Mouse (Mus musculus): ENCODE measurements around the gene Hrasls5. TPM values are rescaled to one million over a fixed set of nuclear protein-coding genes. Genes with fewer than 3 reads are reported as not detected.

The Hrasls5 gene
- not detected for polyA plus RNA-seq (2014; fragmentation: Illumina TruSeq; extraction: RNeasy Lipid Tissue Mini Kit (QIAGEN cat#74804); ENCODE audit: low read depth, low replicate concordance)

DNA sequence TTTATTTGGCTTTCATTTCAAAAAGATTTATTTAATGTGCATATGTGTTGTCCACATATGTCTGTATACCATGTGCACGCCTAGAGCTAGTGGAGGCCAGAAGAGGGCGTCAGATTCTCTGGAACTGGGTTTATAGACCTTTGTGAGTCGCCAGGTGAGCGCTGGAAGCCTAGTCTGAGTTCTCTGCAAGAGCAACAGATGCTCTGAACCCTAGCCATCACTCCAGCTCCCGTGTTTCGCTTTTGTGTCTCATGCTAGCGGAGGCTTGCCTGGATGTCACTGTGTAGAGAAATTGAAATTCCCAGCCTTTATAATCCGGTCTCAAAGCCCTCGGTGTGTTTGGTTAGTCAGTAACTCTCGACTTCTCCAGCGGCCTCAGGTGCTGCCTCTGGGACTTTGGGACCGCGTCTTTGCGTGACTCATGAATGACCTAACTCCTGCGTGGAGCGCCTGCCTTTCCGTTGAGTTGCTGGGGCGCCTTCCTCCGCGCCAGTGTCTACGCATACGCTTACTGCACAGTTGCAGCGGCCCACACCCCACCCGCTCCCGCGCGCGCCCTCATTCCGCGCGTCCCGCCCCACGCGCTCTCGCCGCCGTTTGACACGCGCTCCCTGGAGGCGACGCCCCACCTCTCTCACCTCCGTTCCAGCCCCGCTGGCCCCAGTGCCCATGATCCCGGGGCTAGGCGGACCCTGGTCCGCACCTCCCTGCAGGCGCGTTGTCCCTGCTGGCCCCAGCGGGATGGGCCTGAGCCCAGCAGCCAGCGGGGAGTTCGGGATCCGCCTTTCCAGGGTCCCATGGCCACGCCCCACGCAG is at the start of gene Hrasls5:
TSS of gene Hrasls5 (plus strand) at position 600 of the 816 bp plus-strand sequence.

DNA sequence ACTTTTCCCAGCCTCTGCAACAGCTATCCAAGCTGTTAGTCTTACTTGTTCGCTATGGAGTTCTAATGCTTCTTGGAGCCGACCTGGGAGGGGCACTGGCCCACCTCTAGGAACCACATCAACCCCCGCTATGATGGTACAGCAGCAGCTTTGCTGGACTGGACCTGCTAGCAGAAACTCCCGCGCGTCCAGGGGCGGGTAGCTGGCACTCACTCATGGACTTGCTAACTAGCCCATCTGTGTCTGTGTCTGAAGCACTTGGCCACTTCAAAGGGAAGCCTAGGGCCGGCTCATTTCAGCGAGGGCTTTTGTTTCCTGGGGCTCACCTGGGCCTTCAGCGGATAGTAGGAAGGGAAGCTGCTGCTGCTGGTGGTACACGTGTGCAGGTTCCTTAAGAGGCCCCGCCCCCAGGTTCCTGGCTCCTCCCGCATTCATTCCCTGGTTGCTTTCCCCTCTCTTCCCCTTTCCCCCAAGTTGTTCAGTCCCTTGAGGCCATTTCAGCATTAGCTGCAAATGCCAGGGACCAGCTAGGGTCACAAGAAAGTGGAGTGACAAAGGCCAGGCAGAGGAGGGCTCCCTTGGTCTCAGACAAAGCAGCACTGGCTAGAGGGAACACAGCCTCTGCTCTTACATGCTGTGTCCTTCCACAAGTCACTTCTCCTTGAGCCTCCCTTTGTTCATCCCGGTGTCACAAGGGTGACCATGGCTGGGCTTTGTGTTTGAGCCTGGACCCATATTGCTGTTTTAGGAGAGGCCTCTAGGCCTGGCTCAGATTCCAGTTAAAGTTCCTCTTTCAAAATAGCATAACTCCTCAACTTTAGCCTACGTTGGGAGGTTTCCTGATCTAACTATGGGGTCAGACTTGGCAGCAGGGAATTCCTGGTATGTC is 5.3 kb upstream of the Hrasls5 start, which contains the start of gene Lgals12:
TSS of gene Lgals12 (minus strand) at position 393 of the 889 bp plus-strand sequence.

Other genes with a start within 250 kb of the Hrasls5 start
- 0.85 TPM for gene Spindoc, start 229.5 kb upstream of the Hrasls5 start, polyA plus RNA-seq (2014; fragmentation: Illumina TruSeq; extraction: RNeasy Lipid Tissue Mini Kit (QIAGEN cat#74804); ENCODE audit: low read depth, low replicate concordance)
- 3.9 TPM for gene 2700081O15Rik, start 194.9 kb upstream of the Hrasls5 start, polyA plus RNA-seq (2014; fragmentation: Illumina TruSeq; extraction: RNeasy Lipid Tissue Mini Kit (QIAGEN cat#74804); ENCODE audit: low read depth, low replicate concordance)
- 696 TPM for gene Rtn3, start 129.3 kb upstream of the Hrasls5 start, polyA plus RNA-seq (2014; fragmentation: Illumina TruSeq; extraction: RNeasy Lipid Tissue Mini Kit (QIAGEN cat#74804); ENCODE audit: low read depth, low replicate concordance)
- 83.7 TPM for gene Atl3, start 118.5 kb upstream of the Hrasls5 start, polyA plus RNA-seq (2014; fragmentation: Illumina TruSeq; extraction: RNeasy Lipid Tissue Mini Kit (QIAGEN cat#74804); ENCODE audit: low read depth, low replicate concordance)
- gene Pla2g16, start 55.1 kb upstream of the Hrasls5 start, polyA plus RNA-seq (2014; fragmentation: Illumina TruSeq; extraction: RNeasy Lipid Tissue Mini Kit (QIAGEN cat#74804); ENCODE audit: low read depth, low replicate concordance) = 7.6 TPM
- gene Lgals12, start 5.3 kb upstream of the Hrasls5 start, polyA plus RNA-seq (2014; fragmentation: Illumina TruSeq; extraction: RNeasy Lipid Tissue Mini Kit (QIAGEN cat#74804); ENCODE audit: low read depth, low replicate concordance) = 3.9 TPM
- gene Slc22a19, start 98.8 kb downstream of the Hrasls5 start, polyA plus RNA-seq (2014; fragmentation: Illumina TruSeq; extraction: RNeasy Lipid Tissue Mini Kit (QIAGEN cat#74804); ENCODE audit: low read depth, low replicate concordance) = 407 TPM
- gene Slc22a26, start 190.1 kb downstream of the Hrasls5 start, polyA plus RNA-seq (2014; fragmentation: Illumina TruSeq; extraction: RNeasy Lipid Tissue Mini Kit (QIAGEN cat#74804); ENCODE audit: low read depth, low replicate concordance) = 27.5 TPM